Comparison of ENCODE assay signal across 21 mouse cellular contexts in genomic region chr13:23485271-23485670, GRCm38 (mm10). TPM values are rescaled to one million over a fixed set of nuclear protein-coding genes. Genes with fewer than 3 reads are reported as not detected.
DNase-seq lines count a peak whose midpoint lies in the region; TF ChIP-seq lines count a peak whose summit lies in the region.
"Had no signal": no experiment of that assay in that cellular context is flagged by ENCODE, and none has a peak within 500 bp of the region (broad histone marks: within the 10 kb centered on the region; RNA-seq: fewer than 3 reads in every experiment).

No protein-coding gene starts in this region.

- H3K36me3 ChIP-seq in heart, embryonic 10.5 days: no peaks in the 10 kb centered on the region
- H3K36me3 ChIP-seq in limb, embryonic 10.5 days: no peaks in the 10 kb centered on the region
- H3K36me3 ChIP-seq: embryonic facial prominence, embryonic 13.5 days; forebrain, embryonic 15.5 days had no signal

- H3K27ac ChIP-seq in heart, embryonic 10.5 days: no peak overlapping the region
- H3K27ac ChIP-seq in limb, embryonic 10.5 days: no peak overlapping the region
- H3K27ac ChIP-seq in layer of hippocampus, adult 2 months: no peak overlapping the region
- H3K27ac ChIP-seq: embryonic facial prominence, embryonic 13.5 days; forebrain, embryonic 13.5 days; forebrain, embryonic 15.5 days had no signal

- peaks cover 8% of the 10 kb centered on the region for H3K4me1 ChIP-seq in heart, embryonic 10.5 days
- peaks cover 31% of the 10 kb centered on the region for H3K4me1 ChIP-seq in limb, embryonic 10.5 days
- H3K4me1 ChIP-seq: forebrain, embryonic 13.5 days; forebrain, embryonic 15.5 days had no signal

- no peak for TF ChIP-seq CTCF in layer of hippocampus, adult 2 months (conservative IDR thresholded peaks at IDR 0.05)

- H3K9me3 ChIP-seq in heart, embryonic 10.5 days: no peaks in the 10 kb centered on the region
- no peaks in the 10 kb centered on the region for H3K9me3 ChIP-seq in limb, embryonic 10.5 days (replicated peaks)
- H3K9me3 ChIP-seq: embryonic facial prominence, embryonic 13.5 days; forebrain, embryonic 13.5 days; forebrain, embryonic 15.5 days had no signal

- H3K27me3 ChIP-seq in heart, embryonic 10.5 days (ENCODE audit: insufficient read depth, poor library complexity, severe bottlenecking): peaks cover 7% of the 10 kb centered on the region; the same call in 1 of the 2 replicates
- H3K27me3 ChIP-seq in limb, embryonic 10.5 days (ENCODE audit: low read depth, poor library complexity, severe bottlenecking): no peaks in the 10 kb centered on the region
- H3K27me3 ChIP-seq: embryonic facial prominence, embryonic 13.5 days; forebrain, embryonic 13.5 days; forebrain, embryonic 15.5 days had no signal

- H3K4me3 ChIP-seq in heart, embryonic 10.5 days: no peak overlapping the region
- H3K4me3 ChIP-seq in limb, embryonic 10.5 days: 0 out of 2 replicates have a peak overlapping the region, but pooled peaks have one; percentile 6
- H3K4me3 ChIP-seq in layer of hippocampus, adult 2 months: no peak overlapping the region
- H3K4me3 ChIP-seq: embryonic facial prominence, embryonic 13.5 days; forebrain, embryonic 13.5 days; forebrain, embryonic 15.5 days had no signal

- peak; percentile 63 for DNase-seq in heart, adult 11 months
- no peak for DNase-seq in heart, embryonic 10.5 days (ENCODE audit: low spot score)
- DNase-seq in 416B (ENCODE audit: low read depth): peak; percentile 82
- no peak for DNase-seq in limb, embryonic 10.5 days (ENCODE audit: low spot score)
- DNase-seq in layer of hippocampus, adult 9-10 months (ENCODE audit: low spot score): no peak
- DNase-seq in layer of hippocampus, adult 2 months (ENCODE audit: low spot score in 2 of 2): no peak
- DNase-seq: adrenal gland, adult 2 months; adrenal gland, postnatal 10 days; adrenal gland, postnatal 25 days; cerebellum, adult 11 months; cerebellum, adult 18-20 months; cerebellum, adult 8-10 months; cerebellum, adult 9-11 months; cerebellum, postnatal 14 days; cerebellum, postnatal 36 days; forebrain, postnatal 0 days had no signal

- WGBS in heart, embryonic 10.5 days: 44% methylated on average over 5 of the region's 5 CpGs
- WGBS in limb, embryonic 10.5 days: 40% methylated on average over 5 of the region's 5 CpGs

RNA-seq across cellular contexts. Expression of gene Btn2a2, which starts 3.4 kb away (rescaled TPM):
- 0.30 and 0.75 TPM in 2 replicates for polyA plus RNA-seq in heart, embryonic 10.5 days (2016; fragmentation: Nextera tagmentation; extraction: Ambion mirVana)
- 0.99 and 1.9 TPM in 2 replicates for polyA plus RNA-seq in limb, embryonic 10.5 days (2016; fragmentation: Nextera tagmentation; extraction: Ambion mirVana)
- under 1 TPM; 0.49 to 0.52 TPM for total RNA-seq in layer of hippocampus, adult 2 months (2021)
- total RNA-seq: adrenal gland, adult 2 months; adrenal gland, postnatal 10 days; adrenal gland, postnatal 25 days; forebrain, postnatal 0 days; MEL had no signal
- polyA plus RNA-seq: adrenal gland, adult 2 months; forebrain, embryonic 15.5 days; forebrain, postnatal 0 days had no signal

RNA-seq across cellular contexts. Expression of gene Btn1a1, which starts 19.6 kb away (rescaled TPM):
- 0.04 and 0.96 TPM in 2 replicates for polyA plus RNA-seq in heart, embryonic 10.5 days (2016; fragmentation: Nextera tagmentation; extraction: Ambion mirVana)
- 0.08 and 0.10 TPM in 2 replicates for polyA plus RNA-seq in limb, embryonic 10.5 days (2016; fragmentation: Nextera tagmentation; extraction: Ambion mirVana)
- not detected for total RNA-seq in layer of hippocampus, adult 2 months (2021)
- total RNA-seq: adrenal gland, adult 2 months; adrenal gland, postnatal 25 days; MEL had no signal
- polyA plus RNA-seq: adrenal gland, adult 2 months; C2C12; embryonic facial prominence, embryonic 13.5 days; forebrain, embryonic 13.5 days had no signal

RNA-seq across cellular contexts. Expression of gene Hist1h4h, which starts 45.6 kb away (rescaled TPM):
- 2.5 and 2.8 TPM in 2 replicates for polyA plus RNA-seq in heart, embryonic 10.5 days (2016; fragmentation: Nextera tagmentation; extraction: Ambion mirVana)
- polyA plus RNA-seq in limb, embryonic 10.5 days (2016; fragmentation: Nextera tagmentation; extraction: Ambion mirVana): 2.4 and 4.5 TPM in 2 replicates
- total RNA-seq in layer of hippocampus, adult 2 months (2021): 100 to 1,000 TPM; 333 to 344 TPM

RNA-seq across cellular contexts. Expression of gene Hist1h2af, which starts 48.4 kb away (rescaled TPM):
- 1.7 and 4.9 TPM in 2 replicates for polyA plus RNA-seq in heart, embryonic 10.5 days (2016; fragmentation: Nextera tagmentation; extraction: Ambion mirVana)
- 8.0 and 11.7 TPM in 2 replicates for polyA plus RNA-seq in limb, embryonic 10.5 days (2016; fragmentation: Nextera tagmentation; extraction: Ambion mirVana)
- 10 to 100 TPM in 1 of 2 experiments, 1 to 10 TPM in 1; 6.9 to 12.2 TPM for total RNA-seq in layer of hippocampus, adult 2 months (2021)
- polyA plus RNA-seq: forebrain, postnatal 0 days had no signal

RNA-seq across cellular contexts. Expression of gene Hist1h3g, which starts 50.0 kb away (rescaled TPM):
- polyA plus RNA-seq in heart, embryonic 10.5 days (2016; fragmentation: Nextera tagmentation; extraction: Ambion mirVana): 3.2 and 3.5 TPM in 2 replicates
- polyA plus RNA-seq in limb, embryonic 10.5 days (2016; fragmentation: Nextera tagmentation; extraction: Ambion mirVana): 4.7 and 5.3 TPM in 2 replicates
- 1 to 10 TPM; 3.6 to 5.5 TPM for total RNA-seq in layer of hippocampus, adult 2 months (2021)

Comparison
In these comparisons a context has a peak if more than half of its experiments do, and no peak if none do; other contexts are left out.
1. DNase-seq: peak in heart, adult 11 months (single experiment) and 416B (single experiment); none in heart, embryonic 10.5 days (single experiment), limb, embryonic 10.5 days (single experiment), layer of hippocampus, adult 9-10 months (single experiment) and layer of hippocampus, adult 2 months (0 of 2).